Mouse (Mus musculus) layer of hippocampus, postnatal 14 days (tissue): ENCODE measurements at regions not wholly inside any gene's neighbourhood (a gene's known extent, or its start where the extent isn't known, plus 50 kb on each side); places are given as distances from the start of the nearest gene placed in this dataset.

Source experiments
- DNase-seq, 2 experiments: peaks; one replicate each; pipeline ENCODE4 v3.0.0; 2021 to 2022; ENCODE audit warnings: low spot score in 2 of 2, mixed read lengths in 1 of 2

- no peak for DNase-seq
These were observed 226.9 kb downstream of the Ar start for GRCm38 (mm10) chrX:98375437-98375836.

GRCm38 (mm10) chrX:98380247-98380905 lies 231.8 kb downstream of the Ar start:
- DNase-seq: peak in 1 of 2 experiments; percentile 1

DNA sequence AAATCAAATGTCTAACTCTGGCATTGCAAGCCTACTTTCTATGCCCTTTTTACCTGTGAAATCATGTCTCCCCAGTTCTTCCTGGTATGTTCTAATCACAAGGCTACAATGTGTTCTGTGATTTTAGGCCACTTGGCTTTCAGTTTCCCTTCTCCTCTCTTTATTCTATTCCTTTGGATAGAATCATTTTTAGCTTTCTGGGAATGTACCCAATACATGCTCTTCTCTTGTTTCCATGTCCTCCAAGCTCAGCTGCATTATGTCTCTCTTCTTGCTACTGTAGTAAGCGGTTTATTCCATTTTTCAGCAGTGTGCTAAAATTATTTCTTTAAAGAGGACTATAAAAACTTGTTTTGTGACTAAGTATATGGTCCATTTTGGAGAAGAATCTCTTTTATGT lies 235.4 kb downstream of the Ar start:
- DNase-seq: no peak

DNA sequence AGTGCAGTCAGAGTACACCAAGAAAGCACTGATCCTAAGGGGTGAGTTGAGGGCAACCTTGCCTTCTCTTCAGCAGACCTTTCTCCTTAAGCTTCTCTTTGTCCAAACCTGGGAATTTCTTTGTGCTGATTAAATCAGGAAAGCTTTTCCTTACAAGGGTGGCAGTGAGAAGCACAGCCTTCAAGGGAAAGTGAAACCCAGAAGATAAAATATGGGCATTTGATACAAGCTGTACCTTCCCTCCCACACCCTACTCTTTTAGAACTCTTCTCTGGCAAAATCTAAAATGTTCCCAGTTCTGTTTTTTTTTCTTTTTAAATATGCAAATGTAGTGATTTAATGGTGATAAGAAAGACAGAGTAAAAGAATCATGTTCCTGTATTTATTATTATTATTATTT lies 243.8 kb downstream of the Ar start:
- peak in 1 of 2 experiments; percentile 18 for DNase-seq

GRCm38 (mm10) chrX:98409090-98409489 lies 260.5 kb downstream of the Ar start:
- no peak for DNase-seq

GRCm38 (mm10) chrX:98419437-98419836 lies 270.9 kb downstream of the Ar start:
- no peak for DNase-seq

DNA sequence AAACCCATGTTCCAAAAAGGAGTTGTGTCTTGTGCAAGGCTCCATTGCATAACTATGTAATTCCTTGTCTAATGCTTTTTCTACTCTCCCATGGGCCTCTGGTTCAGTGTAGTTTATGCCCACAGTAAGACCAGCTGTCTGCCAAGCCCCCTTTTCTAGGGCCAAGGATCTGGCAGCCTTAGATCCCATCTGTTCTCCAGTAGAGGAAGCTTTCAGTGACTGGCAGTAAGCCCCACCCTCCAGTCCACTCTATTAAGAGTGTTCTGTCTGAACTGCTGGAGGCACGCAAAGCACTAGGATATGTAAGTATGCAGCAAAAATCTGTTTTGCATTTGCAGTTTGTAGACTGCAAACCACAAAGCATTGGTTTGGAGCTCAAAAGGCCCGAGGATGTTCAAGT lies 303.5 kb downstream of the Ar start:
- peak in 1 of 2 experiments; percentile 0 for DNase-seq

GRCm38 (mm10) chrX:98476473-98477254 lies 328.1 kb downstream of the Ar start:
- no peak for DNase-seq
